Mouse (Mus musculus): ENCODE data around the gene Loxl1. TPM values are rescaled to one million over a fixed set of nuclear protein-coding genes. Genes with fewer than 3 reads are reported as not detected.
"Not testable (repeated sequence)": the region's sequence is repeated elsewhere in the genome, so short reads cannot be mapped to it uniquely, and the experiment has no call there.

Gene Loxl1
- polyA plus RNA-seq, 1 experiment from 2014 or later, result 63.7 TPM

DNA sequence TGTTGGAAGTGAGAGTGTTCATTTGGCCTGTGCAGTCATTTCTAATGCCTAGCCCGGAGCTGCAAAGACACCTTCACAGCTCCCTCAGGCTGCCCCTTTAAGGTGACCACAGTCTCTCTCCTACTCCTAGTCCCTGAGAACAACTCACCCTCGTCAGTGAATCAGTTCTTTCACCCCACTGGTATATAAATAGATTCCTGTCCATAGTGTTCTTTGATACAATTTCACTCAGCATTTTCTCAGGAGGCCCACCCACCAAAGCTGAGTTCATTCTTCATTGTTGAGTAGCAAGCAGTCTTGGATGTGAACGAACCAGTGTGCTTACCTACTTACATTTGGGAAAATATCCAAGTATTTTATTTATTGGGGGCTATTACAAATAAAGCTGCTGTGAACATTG is 38.4 kb downstream of the Loxl1 start:
- Histone ChIP-seq H3K36me3 (ENCODE audit: control insufficient read depth, insufficient read depth, low read length) (no peaks in the 10 kb centered on the region), H3K4me1 (replicated peaks; ENCODE audit: control insufficient read depth, insufficient read depth) (0 out of 2 replicates have a peak, but pooled peaks cover 4% of the 10 kb centered on the region), H3K27me3 (ENCODE audit: control insufficient read depth, insufficient read depth, low read length) (no peaks in the 10 kb centered on the region), H3K9ac (ENCODE audit: low read length) (no peak overlapping the region), H3K27ac (replicated peaks) (peak overlapping the region; percentile 5; the same call in 1 of the 2 replicates), H3K4me2 (replicated peaks; ENCODE audit: low read depth) (no peak overlapping the region), H3K4me3 (ENCODE audit: low read depth, low read length) (no peak overlapping the region), H3K9me3 (ENCODE audit: control insufficient read depth, low read length) (no peaks in the 10 kb centered on the region)
- ATAC-seq (ENCODE audit: low FRiP score, low TSS enrichment) (no peak; the same call in 1 of the 2 replicates), DNase-seq (ENCODE audit: low spot score) (no peak)
- TF ChIP-seq CTCF (IDR thresholded peaks at IDR 0.05; ENCODE audit: low read depth) (no peak), EP300 (optimal IDR thresholded peaks at IDR 0.05) (no peak)
- 32% methylated on average over 3 of the region's 3 CpGs for WGBS

DNA sequence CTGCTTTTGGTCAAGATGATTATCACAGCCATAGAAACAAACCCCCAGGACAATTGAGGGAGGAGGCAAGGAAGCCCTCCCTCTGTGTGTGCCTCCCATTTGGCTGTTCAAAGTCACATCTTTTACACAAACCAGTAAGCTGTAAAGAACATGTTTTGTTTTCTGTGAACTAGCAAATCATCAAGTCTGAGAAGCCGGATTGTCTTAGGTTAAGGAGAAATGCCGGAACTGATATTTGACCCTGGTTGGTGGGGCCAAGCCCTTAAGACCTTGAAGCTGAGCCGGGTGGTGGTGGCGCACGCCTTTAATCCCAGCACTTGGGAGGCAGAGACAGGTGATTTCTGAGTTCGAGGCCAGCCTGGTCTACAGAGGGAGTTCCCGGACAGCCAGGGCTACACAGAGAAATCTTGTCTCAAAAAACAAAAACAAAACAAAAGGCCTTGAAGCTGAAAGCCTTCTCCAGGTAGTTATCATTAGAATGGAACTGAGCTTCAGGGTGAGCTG is 38.8 kb downstream of the Loxl1 start:
- 86% methylated on average over 7 of the region's 7 CpGs for WGBS
- H3K27ac ChIP-seq (replicated peaks), result peak overlapping the region; percentile 5; the same call in 1 of the 2 replicates
- no peak for DNase-seq (ENCODE audit: low spot score)

DNA sequence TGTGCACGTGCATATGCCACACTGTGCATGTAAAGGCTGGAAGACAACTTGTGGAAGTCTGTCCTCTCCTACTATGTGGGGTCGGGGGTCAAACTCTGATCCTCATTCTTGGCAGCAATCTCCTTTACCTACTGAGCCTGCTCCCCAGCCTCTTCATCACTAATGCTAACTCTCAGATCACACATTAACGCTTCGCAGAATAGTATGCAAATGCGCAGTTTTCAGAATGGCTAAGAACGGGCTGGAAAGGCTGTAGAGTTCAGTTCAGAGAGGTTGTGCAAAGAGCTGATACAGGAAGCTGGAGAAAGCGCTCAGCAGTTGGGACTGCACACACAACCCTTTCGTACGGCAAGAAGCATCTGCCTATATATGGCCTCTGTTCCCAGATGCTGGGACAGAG is 40.1 kb downstream of the Loxl1 start:
- Histone ChIP-seq H3K4me3 (ENCODE audit: low read depth, low read length) (no peak overlapping the region), H3K4me2 (replicated peaks; ENCODE audit: low read depth) (no peak overlapping the region), H3K36me3 (ENCODE audit: control insufficient read depth, insufficient read depth, low read length) (no peaks in the 10 kb centered on the region), H3K9ac (ENCODE audit: low read length) (no peak overlapping the region), H3K27ac (replicated peaks) (no peak overlapping the region), H3K4me1 (replicated peaks; ENCODE audit: control insufficient read depth, insufficient read depth) (0 out of 2 replicates have a peak, but pooled peaks cover 4% of the 10 kb centered on the region), H3K9me3 (ENCODE audit: control insufficient read depth, low read length) (no peaks in the 10 kb centered on the region), H3K27me3 (ENCODE audit: control insufficient read depth, insufficient read depth, low read length) (no peaks in the 10 kb centered on the region)
- no peak for DNase-seq (ENCODE audit: low spot score)
- WGBS, result 63% methylated on average over 9 of the region's 9 CpGs
- no peak for ATAC-seq (ENCODE audit: low FRiP score, low TSS enrichment)
- no peak for TF ChIP-seq EP300 (optimal IDR thresholded peaks at IDR 0.05)
- TF ChIP-seq CTCF (IDR thresholded peaks at IDR 0.05; ENCODE audit: low read depth), result no peak

More for the DNA sequence above, 38.8 kb downstream of the Loxl1 start:
- no peak for ATAC-seq (ENCODE audit: low FRiP score, low TSS enrichment)
- H3K9me3 ChIP-seq (ENCODE audit: control insufficient read depth, low read length), result no peaks in the 10 kb centered on the region
- H3K4me1 ChIP-seq (replicated peaks; ENCODE audit: control insufficient read depth, insufficient read depth), result 0 out of 2 replicates have a peak, but pooled peaks cover 4% of the 10 kb centered on the region
- H3K4me2 ChIP-seq (replicated peaks; ENCODE audit: low read depth), result no peak overlapping the region
- H3K4me3 ChIP-seq (ENCODE audit: low read depth, low read length), result no peak overlapping the region
- H3K9ac ChIP-seq (ENCODE audit: low read length), result no peak overlapping the region
- H3K27me3 ChIP-seq (ENCODE audit: control insufficient read depth, insufficient read depth, low read length), result no peaks in the 10 kb centered on the region
- no peak for TF ChIP-seq CTCF (IDR thresholded peaks at IDR 0.05; ENCODE audit: low read depth)
- no peak for TF ChIP-seq EP300 (optimal IDR thresholded peaks at IDR 0.05)
- no peaks in the 10 kb centered on the region for H3K36me3 ChIP-seq (ENCODE audit: control insufficient read depth, insufficient read depth, low read length)

DNA sequence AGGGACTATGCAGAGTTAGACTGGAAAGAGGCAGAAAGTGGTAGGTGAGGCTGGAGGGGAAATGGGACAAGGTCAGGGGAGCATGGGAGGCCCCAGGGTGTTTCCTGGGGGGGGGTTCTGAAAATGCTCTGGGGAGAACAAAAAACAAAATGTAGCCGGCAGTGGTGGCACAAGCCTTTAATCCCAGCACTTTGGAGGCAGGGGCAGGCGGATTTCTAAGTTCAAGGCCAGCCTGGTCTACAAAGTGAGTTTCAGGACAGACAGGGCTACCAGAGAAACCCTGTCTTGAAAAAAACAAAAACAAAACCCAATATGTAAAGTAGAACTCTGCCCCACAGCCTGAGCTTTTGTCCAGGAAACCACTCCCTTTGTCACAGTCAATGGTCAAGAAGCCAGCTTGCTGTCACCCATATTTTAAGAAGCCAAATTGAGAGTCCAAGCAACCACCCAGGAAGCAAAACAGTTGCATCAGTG is 40.9 kb downstream of the Loxl1 start:
- Histone ChIP-seq H3K4me3 (ENCODE audit: low read depth, low read length) (no peak overlapping the region), H3K4me1 (replicated peaks; ENCODE audit: control insufficient read depth, insufficient read depth) (0 out of 2 replicates have a peak, but pooled peaks cover 4% of the 10 kb centered on the region), H3K36me3 (ENCODE audit: control insufficient read depth, insufficient read depth, low read length) (no peaks in the 10 kb centered on the region), H3K9ac (ENCODE audit: low read length) (no peak overlapping the region), H3K4me2 (replicated peaks; ENCODE audit: low read depth) (no peak overlapping the region), H3K27me3 (ENCODE audit: control insufficient read depth, insufficient read depth, low read length) (no peaks in the 10 kb centered on the region), H3K9me3 (ENCODE audit: control insufficient read depth, low read length) (no peaks in the 10 kb centered on the region), H3K27ac (replicated peaks) (no peak overlapping the region)
- WGBS, result 85% methylated on average over 2 of the region's 2 CpGs
- ATAC-seq (ENCODE audit: low FRiP score, low TSS enrichment), result no peak
- TF ChIP-seq EP300 (optimal IDR thresholded peaks at IDR 0.05), result no peak
- TF ChIP-seq CTCF (IDR thresholded peaks at IDR 0.05; ENCODE audit: low read depth), result no peak
- DNase-seq (ENCODE audit: low spot score), result no peak

DNA sequence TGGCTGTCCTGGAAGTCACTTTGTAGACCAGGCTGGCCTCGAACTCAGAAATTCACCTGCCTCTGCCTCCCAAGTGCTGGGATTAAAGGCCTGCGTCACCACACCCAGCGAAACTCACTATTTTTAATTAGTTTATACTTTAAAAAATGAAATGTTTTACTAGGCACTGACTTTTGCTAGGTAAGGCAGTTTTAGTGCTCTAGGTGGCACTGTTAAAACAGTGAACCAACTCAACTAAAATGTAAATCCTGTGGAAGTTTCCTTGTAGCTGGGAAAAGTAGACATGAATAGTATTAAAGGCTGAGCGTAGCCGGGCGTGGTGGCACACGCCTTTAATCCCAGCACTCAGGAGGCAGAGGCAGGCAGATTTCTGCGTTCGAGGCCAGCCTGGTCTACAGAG is 41.4 kb downstream of the Loxl1 start:
- TF ChIP-seq CTCF (IDR thresholded peaks at IDR 0.05; ENCODE audit: low read depth), result peak; percentile 26; the same call in 1 of the 2 replicates
- DNase-seq (ENCODE audit: low spot score); H3K9me3 ChIP-seq (ENCODE audit: control insufficient read depth, low read length); H3K27ac ChIP-seq (replicated peaks); H3K4me3 ChIP-seq (ENCODE audit: low read depth, low read length); H3K9ac ChIP-seq (ENCODE audit: low read length); H3K4me1 ChIP-seq (replicated peaks; ENCODE audit: control insufficient read depth, insufficient read depth); H3K27me3 ChIP-seq (ENCODE audit: control insufficient read depth, insufficient read depth, low read length); ATAC-seq (ENCODE audit: low FRiP score, low TSS enrichment); H3K4me2 ChIP-seq (replicated peaks; ENCODE audit: low read depth); H3K36me3 ChIP-seq (ENCODE audit: control insufficient read depth, insufficient read depth, low read length): not testable (repeated sequence)
- 90% methylated on average over 9 of the region's 9 CpGs for WGBS

DNA sequence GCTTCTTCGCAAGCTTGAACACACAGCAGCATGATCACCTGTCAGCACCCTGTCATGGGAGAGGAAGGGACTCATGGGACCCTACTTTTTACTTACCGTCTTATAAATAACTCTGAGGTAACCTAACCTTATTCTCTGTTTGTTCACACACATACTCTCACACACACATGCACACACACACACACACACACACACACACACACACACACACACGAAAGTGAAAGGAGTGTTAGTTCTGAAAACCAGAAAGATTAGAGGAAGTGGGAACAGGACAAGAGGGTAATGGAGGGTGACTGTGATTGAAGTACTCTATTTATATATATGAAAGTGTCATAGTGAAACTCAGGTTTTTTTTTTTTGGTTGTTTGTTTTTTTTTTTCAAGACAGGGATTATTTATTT is 41.9 kb downstream of the Loxl1 start:
- Histone ChIP-seq H3K9me3 (ENCODE audit: control insufficient read depth, low read length) (no peaks in the 10 kb centered on the region), H3K36me3 (ENCODE audit: control insufficient read depth, insufficient read depth, low read length) (no peaks in the 10 kb centered on the region), H3K9ac (ENCODE audit: low read length) (no peak overlapping the region), H3K4me3 (ENCODE audit: low read depth, low read length) (no peak overlapping the region), H3K27ac (replicated peaks) (no peak overlapping the region), H3K4me2 (replicated peaks; ENCODE audit: low read depth) (no peak overlapping the region), H3K27me3 (ENCODE audit: control insufficient read depth, insufficient read depth, low read length) (no peaks in the 10 kb centered on the region), H3K4me1 (replicated peaks; ENCODE audit: control insufficient read depth, insufficient read depth) (0 out of 2 replicates have a peak, but pooled peaks cover 4% of the 10 kb centered on the region)
- 84% methylated on average over 3 of the region's 3 CpGs for WGBS
- no peak for TF ChIP-seq CTCF (IDR thresholded peaks at IDR 0.05; ENCODE audit: low read depth)
- no peak for TF ChIP-seq EP300 (optimal IDR thresholded peaks at IDR 0.05)
- DNase-seq (ENCODE audit: low spot score) (no peak), ATAC-seq (ENCODE audit: low FRiP score, low TSS enrichment) (no peak)
